Mouse (Mus musculus): ENCODE data around the gene Sec23a.
A peak's percentile ranks its signal among the peaks of the same experiment; 100 is the strongest.

GRCm38 (mm10) chr12:59013234-59013633 lies 1.4 kb upstream of the Sec23a start, which contains the start of gene Gemin2:
- peak; percentile 44 for TF ChIP-seq CTCF (IDR thresholded peaks at IDR 0.05)
- no peak for TF ChIP-seq EP300 (IDR thresholded peaks at IDR 0.05)
